Mouse (Mus musculus): ENCODE data around the gene Ankrd63.
A peak's percentile ranks its signal among the peaks of the same experiment; 100 is the strongest.

Ankrd63 gene

DNA sequence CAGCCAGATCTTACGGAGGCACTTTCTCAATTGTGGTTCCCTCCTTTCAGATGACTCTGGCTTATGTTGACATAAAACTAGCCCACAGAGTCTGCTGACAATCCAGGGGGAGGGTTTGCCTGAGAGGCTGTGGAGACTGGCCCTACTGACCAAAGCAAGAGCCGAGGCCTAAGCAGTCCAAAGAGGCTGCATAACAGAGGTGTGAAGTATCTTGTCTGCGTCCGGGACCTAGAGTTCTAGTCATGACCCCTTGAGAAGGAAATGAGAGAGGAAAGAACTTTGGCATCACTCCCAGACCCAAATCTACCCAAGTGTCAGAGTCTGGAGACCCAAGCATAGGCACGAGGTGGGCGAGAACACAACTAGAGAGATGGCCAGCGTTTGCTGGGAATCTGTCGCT, 17.1 kb downstream of the Ankrd63 start:
- no peak for DNase-seq

DNA sequence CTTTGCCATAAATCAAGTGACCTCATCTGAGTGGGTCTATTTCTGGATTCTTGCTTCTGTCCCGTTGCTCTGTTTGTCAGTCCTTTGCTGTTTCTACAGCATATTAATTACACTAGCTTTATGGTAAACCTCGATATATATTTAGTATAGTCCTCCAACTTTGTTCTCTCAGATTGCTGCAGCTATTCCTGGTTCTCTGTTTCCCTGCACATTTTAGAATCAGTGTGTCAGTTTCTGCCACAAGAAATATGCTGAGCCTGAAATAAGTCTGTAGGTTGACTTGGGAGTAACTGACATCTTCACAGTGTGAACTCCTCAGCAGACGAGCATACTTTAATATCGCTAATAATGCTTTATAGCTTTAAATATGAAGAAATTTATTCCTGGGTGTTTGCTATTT, 18.7 kb downstream of the Ankrd63 start:
- no peak for DNase-seq

DNA sequence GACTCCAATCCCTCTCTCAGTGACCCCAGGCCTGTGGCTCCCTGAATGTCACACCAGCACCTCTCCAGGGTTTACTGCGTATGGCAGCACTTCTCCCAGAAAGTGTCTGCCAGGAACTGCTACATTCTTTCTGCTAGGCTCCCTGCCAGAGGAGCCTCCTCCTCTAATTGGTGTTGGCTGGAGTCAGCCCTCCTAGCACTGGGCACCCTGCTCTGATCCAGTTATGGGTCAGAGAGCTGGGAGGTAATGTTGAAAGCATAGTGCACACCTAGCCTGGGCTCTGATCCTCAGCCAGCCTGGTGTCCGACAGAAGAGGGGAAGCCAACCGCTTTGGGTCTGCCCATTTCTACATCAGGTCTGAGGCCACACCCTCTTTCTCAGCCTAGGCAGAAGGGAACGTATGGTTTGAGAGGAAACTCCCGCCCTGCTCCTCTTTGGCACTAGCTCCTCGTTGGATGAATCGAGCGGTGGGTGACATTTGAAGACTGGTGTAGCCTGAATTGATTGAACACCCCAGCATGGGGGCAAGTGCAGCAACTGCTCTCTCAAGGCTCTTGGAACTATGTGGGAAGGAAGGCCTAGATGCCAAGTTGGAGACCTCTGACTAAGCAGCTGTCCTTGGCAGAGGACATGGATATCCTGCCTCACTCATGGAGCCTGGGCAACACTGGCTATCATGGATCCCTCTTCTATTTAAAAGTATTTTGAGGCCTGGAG, 21.1 kb downstream of the Ankrd63 start:
- no peak for DNase-seq

DNA sequence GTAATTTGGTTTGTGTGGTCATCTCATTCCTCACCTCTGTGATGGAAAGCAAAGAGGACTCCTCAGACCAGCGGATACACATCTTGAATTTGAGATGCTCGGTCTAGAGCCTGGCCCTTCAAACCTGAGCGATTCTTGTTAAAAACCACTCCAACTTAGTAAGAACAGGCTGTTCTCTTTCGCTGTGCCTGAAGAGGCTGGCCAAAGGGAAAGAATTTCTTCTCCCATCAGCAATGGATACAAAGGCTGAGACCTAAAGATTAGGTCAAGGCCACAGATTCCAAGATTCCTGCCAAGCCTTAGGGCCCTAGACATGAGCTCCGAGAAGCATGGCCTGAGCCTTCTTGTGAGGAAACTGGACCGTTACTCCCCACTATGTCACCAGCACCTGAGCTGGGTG, 22.8 kb downstream of the Ankrd63 start:
- DNase-seq = no peak

DNA sequence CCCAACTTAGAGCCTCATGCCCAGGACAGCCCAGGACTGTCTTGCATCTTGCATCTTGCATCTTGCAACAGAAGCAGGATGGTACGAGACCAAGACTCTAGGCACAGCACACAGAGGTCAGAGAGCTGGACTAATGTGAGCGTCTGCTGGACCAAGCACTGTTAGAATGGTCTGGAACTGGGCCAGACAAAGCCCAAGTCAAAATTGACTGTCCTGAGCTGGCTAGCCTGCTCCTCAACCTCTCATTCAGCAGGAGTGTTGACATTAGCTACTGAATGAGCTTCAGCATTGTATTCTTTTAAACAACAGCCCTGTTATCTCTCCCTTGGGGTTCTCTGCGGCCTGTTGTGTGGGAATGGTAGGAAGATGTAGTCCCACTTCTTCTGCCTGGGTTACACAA, 24.2 kb downstream of the Ankrd63 start:
- DNase-seq = no peak

DNA sequence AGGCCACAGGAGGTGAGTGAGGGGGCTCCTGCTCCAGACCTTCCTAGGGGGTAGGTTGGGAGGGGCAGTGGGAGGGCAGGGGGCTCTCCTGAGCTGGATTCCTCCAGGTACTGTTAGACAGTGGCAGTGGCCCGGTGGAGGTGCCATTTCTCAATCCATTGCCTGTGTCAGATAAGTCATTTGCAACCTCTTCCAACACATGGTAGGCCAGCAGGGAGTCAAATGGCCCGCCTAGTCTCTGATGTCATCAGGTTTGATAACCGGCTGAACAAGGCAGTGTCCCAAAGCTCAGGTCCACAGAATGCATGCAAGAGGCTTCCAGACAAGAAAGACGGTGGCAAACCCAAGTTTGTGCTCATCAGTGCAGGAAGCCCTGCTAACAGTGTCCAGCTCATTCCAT, 25.9 kb downstream of the Ankrd63 start:
- DNase-seq = no peak

DNA sequence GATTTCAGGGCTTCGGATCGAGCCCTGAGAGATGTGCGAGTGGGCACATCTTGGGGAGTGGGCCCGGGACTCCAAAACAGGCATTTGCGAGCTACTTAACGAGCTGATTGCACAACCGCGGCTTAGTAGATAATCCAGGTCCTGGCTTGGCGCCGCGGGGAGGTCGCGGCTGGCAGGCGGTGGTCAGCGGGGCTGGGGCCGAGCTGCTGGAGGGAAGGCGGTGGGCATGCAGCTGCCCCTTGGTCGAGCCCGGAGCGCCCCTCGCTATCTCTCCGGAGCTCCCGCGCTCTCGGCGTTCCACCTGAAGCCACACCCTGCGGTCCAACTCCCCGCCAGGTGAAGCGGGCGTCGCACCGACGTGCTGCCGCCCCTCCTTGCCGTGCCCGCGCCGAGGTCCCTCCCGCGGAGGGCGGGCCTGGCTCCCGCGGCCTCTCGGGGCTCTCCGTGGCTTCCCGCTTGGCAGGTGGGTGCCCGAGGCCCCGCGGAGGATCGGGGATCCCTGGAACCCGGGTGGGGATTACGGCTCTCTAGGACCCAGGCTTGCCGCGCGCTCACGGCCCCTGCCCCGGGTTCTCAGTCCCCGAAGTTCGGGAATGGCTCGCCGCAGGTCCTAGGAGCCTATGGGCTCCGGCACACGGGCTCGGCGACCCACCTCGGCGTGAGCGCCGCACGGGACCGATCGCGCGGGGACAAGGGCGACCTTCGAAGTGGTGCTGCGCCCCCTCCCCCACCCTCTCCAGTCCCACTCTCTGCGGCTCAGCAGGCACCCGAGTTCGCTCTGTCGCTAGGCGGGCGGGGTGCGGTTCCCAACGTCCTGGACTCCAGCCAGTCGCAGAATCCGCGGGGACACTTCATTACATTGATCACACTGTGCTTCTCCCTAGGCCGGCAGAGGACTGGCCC, 26.7 kb downstream of the Ankrd63 start:
- no peak for DNase-seq

DNA sequence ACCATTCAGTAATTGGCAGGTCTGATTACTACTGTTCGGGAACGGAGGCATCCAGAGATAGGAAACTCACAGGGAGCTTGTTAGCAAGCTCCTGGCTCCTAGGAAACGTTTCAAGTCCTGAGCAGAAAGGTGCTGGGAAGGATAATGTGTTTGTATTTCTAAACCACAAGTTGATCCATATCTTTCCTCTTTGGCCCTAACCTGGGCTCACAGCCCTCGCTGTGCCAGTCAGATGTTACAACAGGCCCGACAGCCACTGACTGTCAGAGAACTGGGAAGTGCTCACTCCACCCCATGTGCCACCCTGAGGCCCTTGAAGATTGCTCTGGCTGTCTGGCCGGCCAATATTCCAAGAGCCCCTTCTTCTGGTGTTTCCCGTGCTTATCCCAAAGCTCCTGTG, 29.3 kb downstream of the Ankrd63 start:
- no peak for DNase-seq

DNA sequence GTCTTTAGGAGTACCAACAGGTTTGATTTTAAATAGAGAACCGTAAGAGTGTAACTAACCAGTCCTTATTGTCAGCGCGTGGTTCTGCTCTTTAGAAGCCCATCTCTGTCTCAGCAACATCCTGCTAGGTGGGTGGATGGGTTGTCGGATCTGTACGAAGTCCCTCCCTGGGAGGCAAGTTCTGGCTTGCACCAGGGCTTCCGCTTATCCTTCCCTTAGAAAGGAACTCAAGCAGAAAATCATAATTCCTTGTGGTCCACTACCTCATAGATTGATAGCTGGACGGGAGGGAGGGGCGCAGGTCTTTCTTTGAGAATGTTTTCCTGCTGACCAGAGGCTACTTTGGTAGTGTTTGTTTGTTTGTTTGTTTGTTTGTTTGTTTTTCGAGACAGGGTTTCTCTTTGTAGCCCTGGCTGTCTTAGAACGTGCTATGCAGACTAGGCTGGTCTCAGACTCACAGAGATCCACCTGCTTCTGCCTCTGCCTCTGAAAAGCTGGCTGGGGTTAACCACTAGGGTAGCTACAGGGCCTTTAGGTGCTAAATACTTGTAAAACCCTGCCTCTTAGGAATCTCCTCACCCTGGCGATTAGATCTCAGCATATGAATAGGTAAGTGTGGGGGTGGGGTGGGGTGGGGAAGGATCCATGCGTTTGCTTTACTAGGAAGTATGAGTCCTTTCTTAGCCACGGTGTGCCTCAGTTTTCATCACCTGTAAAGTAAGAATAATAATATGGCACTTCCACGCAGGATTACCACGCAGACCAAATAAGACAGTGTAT, 29.9 kb downstream of the Ankrd63 start:
- DNase-seq = no peak

DNA sequence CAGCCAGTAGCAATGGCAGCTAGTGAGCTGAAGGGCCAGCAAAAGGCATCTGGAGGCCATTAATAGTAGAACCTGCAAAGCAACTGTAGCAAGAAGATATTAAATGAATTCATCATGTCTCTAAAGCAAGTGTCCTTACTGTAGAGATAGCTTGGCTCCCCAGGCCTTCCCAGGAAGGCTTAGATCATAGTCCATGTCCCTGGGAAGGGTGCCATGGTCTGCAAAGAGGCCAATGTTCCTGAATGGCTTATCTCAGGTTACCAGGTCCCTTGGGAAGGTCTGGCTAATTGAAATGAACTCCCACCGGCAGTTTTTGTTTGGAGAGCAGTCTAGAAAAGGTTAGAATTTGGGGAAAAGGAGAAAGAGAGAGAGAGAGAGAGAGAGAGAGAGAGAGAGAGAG, 32.0 kb downstream of the Ankrd63 start:
- DNase-seq = peak; percentile 64

DNA sequence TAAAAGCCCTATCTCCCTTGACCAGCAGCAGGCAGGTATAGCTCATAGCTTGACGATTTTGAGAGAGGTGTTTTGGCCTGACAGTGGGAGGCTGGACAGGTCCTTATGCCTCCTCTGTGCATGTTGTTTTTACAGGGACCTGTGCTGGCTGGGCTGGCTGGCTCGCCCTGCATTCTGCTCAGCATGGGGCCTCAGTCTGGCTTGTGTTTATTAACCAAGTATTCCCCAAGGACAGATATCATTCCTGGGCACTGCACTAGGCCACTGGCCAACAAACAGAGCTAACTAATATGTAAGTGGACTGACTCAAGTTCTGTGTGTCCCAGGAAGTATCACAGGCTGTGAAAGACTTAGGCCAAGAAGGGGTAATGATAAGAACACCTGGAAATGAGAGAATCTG, 34.0 kb downstream of the Ankrd63 start:
- peak; percentile 91 for DNase-seq

DNA sequence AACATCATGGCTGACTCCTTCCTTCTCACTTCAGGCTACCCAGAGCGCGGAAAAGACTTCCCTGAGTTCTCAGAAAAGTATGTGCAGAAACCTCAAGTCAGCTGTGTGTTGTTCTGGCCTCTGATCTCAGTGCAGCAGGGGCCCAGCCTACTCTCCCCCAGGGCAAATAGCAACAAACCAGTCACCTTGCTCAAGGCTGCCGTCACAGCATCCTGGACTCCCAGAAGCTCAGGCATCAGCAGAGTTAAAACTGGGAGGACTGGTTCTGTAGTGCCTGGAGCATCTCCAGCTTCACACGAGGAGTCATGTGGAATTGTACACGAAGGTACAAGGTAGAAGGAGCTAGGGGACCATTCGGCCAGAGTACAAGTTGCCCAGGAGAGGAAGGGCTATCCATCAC, 34.5 kb downstream of the Ankrd63 start:
- peak; percentile 81 for DNase-seq

DNA sequence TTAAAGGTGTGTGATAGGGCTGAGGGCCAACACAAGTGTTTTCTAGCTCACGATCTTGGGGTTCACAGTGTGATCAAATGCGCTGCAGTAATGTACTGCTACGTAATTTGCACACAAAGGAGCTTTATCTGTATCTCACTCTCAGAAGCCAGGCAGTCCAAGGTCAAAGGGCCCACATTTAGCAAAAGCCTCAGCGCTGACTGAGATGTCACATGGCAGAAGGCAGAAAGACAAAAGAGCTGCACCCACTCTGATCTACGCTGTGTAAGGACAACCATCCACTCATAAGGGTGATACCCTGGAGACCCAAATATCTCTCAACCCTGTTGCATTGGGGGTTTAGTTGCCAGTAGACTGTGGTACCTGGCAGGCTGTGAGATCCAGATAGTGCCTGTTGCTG, 36.6 kb downstream of the Ankrd63 start:
- DNase-seq = no peak

DNA sequence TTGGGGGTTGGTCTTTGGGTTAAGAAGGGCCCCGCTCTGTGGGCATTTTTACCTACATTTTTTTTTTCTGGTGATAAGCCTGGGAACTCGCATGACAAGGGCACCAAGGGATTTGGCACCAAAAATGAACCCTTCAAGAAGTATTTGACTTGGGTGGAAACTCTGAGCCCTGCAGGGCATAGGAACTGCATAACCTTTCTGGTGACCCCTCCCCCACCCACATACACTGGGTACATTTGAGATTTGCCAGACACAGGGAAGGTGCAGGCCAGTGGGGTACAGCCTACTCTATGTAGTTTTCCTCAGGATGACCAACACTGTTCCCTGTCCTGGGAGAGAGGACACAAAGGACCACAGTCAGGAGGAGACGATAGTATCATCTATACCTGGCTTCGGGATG, 38.1 kb downstream of the Ankrd63 start:
- DNase-seq = no peak

DNA sequence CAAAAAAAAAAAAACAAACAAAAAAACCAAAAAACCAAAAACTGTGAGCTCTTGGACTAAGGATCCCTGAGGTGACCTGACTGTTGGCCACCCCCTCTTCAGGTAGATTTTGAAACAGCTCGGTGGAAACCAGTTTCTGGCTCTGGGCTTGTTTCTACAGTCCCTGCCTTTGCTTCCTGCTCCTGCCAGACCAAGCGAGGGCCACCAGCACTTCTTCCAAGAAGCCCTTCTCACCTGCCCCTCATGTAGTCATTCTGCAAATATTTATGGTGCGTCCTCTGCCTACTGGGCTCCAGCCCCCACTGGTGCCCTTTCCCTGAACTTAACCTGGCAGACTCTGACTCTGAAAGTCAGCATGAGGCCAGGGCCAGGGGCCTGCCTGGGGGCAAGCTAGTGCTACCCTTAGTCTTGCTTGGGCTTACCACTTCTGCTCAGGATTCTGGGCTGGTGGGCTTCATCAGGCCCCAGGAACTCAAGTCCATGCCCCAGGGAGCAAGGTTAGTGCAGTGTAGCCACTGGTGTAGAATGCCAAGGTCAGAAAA, 38.7 kb downstream of the Ankrd63 start:
- DNase-seq = no peak

DNA sequence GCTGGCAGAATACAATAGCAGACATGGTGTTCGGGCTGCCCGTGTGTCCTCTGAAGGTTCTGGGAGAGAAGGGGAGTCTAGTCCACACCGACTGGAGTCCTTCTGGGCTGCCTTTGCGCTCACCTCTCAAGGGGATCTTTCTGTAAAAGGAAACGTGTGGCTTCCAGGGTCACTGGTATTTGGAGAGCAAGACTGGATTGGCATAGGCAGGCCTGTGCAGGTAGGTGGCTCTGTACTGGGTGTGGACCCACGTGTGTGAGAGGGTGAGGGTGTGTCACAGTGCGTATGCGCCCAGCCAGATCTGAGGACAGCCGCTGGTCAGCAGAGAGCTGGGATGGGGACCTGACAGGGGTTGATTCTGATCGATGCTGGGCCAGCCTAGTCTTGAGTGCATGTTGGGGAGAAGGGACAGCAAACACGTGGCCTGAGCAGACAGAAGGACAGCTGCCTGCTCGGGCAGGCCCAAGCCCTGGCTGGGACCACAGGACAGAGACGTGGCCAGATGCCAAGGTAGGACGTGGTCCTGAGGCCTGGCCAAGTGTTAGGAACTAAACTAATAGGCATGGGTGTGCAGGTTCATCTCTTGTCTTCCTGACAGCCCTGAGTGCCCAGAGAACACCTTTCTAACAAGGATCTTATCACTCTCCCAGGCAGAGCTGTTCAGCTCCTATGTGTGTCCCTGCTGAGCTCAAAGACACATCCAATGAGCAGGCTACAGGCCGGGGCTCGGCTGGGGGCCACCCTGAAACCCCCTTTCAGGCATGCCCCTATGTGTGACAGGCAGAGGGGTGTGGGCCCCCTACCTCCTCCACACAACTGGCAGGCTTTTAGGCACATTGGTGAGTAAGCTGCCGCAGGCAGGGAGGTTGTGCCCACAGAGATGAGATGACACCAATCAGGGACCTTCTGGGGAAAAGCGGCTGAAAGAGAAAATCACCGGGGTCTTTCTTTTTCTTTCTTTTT, 39.7 kb downstream of the Ankrd63 start:
- no peak for DNase-seq

DNA sequence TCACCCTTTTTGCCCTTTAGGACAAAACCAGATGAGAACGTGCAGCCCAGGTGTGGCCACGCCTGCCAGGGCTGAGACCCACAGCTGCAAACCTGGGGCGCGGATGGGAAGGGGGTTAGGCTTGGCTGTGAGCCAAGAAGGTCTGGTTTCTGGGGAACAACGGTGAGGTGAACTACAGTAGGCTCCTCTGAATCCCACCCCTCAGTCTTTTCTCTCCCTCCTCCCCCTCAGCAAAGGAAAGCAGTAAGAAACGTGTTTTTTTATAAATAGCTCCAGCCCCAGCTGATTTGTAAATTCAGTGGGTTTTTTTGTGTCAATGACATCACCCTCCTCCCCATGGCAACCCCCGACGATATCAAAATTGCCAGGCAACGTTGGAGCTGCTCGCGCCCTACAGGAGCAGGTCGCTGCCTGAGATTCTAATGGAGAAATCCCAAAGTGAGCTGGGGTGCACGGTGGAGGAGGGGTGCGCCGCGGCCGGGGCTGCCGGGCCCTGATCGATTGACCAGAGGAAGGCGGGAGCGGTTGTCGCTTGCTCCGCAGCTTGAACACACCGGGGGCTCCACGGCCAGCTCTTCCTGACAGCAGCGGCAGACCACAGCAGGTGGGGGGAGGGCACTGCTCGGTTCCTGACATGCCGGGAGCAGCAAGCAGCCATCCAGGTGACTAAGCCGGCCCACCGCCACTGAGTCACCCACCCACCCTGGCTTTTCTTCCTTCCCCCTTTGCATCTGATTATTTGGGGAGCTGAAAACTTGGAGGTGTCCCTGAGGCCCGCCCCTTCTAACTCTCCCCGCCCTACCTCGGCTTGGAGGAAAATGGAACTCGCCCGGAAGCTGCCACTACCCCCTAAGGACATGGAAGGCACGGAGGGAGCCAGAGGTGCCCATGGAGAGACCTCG, 40.6 kb downstream of the Ankrd63 start, which contains the start of gene Pak6:
Gene Pak6 (plus strand): TSS at position 402 of the 902 bp plus-strand sequence.
- no peak for DNase-seq

DNA sequence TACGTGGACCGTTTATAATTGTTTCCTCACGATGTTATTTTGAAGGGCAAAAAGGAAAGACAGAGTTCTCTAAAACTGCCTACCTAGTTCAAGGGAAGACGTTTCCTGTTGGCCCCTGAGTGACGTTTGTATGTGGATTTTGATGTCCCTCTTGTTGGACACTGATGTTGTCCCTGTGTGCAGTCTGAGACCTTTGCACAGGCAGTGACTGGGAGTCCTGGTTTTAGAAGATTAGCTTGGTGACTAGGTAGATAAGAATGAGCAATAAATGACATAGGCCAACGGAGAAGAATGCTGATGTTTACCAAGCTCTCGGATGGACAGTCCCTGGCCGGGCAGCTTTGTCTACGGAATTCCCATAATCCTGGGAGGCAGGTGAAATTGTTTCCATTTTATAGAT, 41.9 kb downstream of the Ankrd63 start:
- DNase-seq = no peak

DNA sequence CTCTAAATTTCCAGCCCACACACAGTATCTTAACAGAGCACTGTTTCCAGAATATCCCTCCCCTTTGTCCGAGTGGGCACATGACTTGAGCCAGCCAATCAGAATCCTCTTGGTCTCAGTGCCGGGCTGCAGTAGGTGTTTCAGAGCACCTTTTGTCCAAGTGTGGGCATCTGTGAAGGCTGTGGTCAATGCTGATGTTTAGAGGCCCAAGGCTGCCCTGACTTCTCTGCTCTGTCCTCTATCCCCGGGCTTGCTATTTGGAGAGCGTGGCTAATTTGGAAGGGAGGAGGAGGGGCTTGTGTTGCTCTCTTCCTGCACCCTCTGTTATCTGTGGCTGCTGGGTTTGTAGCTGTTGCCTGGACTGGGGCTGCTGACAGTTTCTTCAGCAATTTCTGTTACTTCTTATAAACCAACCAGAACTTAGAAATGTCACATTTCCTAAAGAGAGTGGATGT, 43.7 kb downstream of the Ankrd63 start:
- no peak for DNase-seq

DNA sequence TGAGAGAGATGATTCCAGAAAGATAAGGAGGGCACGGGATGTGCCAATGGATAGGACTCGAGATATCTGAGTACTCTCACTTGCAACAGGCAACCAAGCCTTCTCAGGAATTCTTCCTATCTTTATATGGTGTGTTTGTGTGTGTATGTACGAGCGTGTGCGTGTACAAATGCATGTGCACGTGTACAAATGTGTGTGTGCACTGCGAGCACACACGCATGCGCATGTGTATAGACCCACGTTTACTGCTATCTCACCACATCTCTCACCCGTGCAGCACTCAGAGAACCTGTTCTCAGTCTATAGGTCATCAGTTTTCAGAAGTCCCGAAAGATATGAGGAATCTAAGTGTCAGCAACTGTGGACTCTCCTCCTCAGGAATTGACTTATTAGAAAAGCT, 44.3 kb downstream of the Ankrd63 start:
- no peak for DNase-seq

DNA sequence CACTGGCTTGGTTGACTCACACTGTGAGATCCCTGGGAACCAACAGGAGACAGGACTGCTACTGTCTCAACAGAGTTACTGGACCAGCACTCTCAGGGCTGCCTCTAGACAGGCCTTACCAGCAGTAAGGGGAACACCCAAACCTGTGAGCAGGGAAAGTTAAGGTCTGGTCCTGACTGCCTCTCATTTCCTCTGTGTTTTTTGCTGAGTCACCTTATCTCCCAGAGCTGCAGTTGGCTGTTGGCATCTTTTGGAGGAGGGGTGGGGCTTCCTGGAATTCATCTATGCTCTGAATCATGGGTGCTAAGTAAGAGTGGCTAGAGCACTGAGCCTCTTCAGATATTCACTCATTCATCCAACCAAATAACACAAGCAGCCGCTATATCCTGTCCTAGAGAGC, 44.7 kb downstream of the Ankrd63 start:
- DNase-seq = peak; percentile 59

Data from kidney, adult 9 months (tissue).